Mouse (Mus musculus): ENCODE data around the gene Kcna2.

DNA sequence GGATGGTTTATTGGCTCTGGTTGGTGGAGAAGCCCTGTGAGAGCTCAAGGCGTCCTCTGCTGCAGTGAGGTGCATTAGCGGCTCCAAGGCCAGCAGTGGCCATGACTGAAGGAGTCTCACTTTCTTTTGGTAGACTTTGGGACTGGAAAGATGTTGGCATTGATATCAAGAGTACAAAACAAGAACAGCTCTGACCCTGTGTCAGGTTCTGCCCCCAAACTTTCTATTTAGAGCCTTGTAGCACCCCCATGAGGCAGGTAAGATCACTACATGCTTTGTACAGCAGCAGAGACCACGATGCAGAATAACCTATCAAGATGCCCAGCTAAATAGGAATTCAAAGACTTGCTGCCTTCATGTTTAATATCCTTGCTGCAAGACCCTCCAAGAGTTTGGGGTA lies 58.5 kb downstream of the Kcna2 start:
- TF ChIP-seq CTCF (IDR thresholded peaks at IDR 0.05; ENCODE audit: low read depth) (0 out of 2 replicates have a peak, but pooled peaks have one; percentile 7), EP300 (IDR thresholded peaks at IDR 0.05; ENCODE audit: low read depth) (no peak)
